Mouse (Mus musculus) heart, postnatal 10 days (tissue): ENCODE measurements around the gene Eif4b. TPM values are rescaled to one million over a fixed set of nuclear protein-coding genes. Genes with fewer than 3 reads are reported as not detected.
A peak's percentile ranks its signal among the peaks of the same experiment; 100 is the strongest.

Experiments
- DNase-seq, 2 experiments: peaks; one replicate each; pipeline ENCODE4 v3.0.0; 2021
- intact Hi-C: fragments of 180-260 bp; cut with DNase I; formaldehyde crosslinking; loops from one replicate; pipeline ENCODE4 v1.15.1; 2025
- total RNA-seq, 2 experiments: library from RNA; stranded (reverse); gene quantifications; 2 replicates each; pipeline ENCODE4 v1.2.3; 2021

Gene Eif4b
- total RNA-seq, 2 experiments from 2014 or later = 149 to 154 TPM

GRCm38 (mm10) chr15:102144274-102144711 lies 70.7 kb downstream of the Eif4b start, which contains the start of gene Igfbp6:
Gene Igfbp6 (plus strand): TSS chr15:102144362.
- peak in 1 of 2 experiments; percentile 25 for DNase-seq
- intact Hi-C loops = no loop called here

- intact Hi-C loops = loop anchor here (5.0 kb wide), 1 partner anchor 37 kb away; no protein-coding TSS in a partner anchor
- DNase-seq = no peak
Observed at GRCm38 (mm10) chr15:102144726-102145125, 71.2 kb downstream of the Eif4b start.

DNA sequence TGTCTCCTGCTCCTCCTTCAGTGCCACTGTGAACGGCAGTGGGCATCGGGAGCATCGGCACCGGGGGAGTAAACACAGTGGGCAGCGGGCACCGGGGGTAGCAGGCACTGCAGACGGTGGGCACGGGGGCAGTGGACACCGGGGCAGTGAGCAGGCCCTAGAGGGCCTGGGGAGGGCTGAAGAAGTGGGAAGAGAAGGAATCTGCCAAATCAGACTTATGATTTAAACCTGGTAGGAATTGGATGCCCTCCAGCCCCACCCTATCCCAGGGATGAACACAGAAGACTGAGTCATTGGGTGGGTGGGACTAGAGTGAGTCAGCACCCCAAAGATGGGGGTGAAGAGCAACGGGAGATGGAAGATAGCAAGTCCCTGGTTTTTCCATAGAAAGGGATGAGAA lies 71.8 kb downstream of the Eif4b start:
- intact Hi-C loops = loop anchor here (5.0 kb wide), 1 partner anchor 38 kb away; no protein-coding TSS in a partner anchor
- peak; percentile 21 to 41 for DNase-seq

GRCm38 (mm10) chr15:102146089-102146488 lies 72.5 kb downstream of the Eif4b start:
- intact Hi-C loops = loop anchor here (5.0 kb wide), 1 partner anchor 39 kb away; no protein-coding TSS in a partner anchor

More at GRCm38 (mm10) chr15:102146089-102146488, 72.5 kb downstream of the Eif4b start:
- no peak for DNase-seq

Other genes starting within 250 kb of the Eif4b start
- gene Krt1, start 223.0 kb upstream of the Eif4b start, total RNA-seq = not detected
- gene Krt77, start 204.1 kb upstream of the Eif4b start, total RNA-seq = not detected
- gene Krt76, start 180.9 kb upstream of the Eif4b start, total RNA-seq = not detected
- not detected for gene Krt4, start 149.0 kb upstream of the Eif4b start, total RNA-seq
- gene Krt79, start 133.4 kb upstream of the Eif4b start, total RNA-seq = under 1 TPM; 0.36 to 0.40 TPM
- not detected for gene Krt78, start 119.5 kb upstream of the Eif4b start, total RNA-seq
- gene Krt8, start 69.3 kb upstream of the Eif4b start, total RNA-seq = 1 to 10 TPM; 3.5 to 4.8 TPM
- gene Krt18, start 45.6 kb upstream of the Eif4b start, total RNA-seq = 1 to 10 TPM; 6.5 to 7.2 TPM
- gene Tns2, start 26.6 kb downstream of the Eif4b start, total RNA-seq = 100 to 1,000 TPM in 1 of 2 experiments, 10 to 100 TPM in 1; 95.1 to 108 TPM
- gene Spryd3, start 62.5 kb downstream of the Eif4b start, total RNA-seq = 10 to 100 TPM; 19.1 to 22.2 TPM
- gene Igfbp6, start 70.6 kb downstream of the Eif4b start, total RNA-seq = 10 to 100 TPM; 24.8 to 30.5 TPM
- gene Soat2, start 76.8 kb downstream of the Eif4b start, total RNA-seq = under 1 TPM in 1 of 2 experiments, not detected in 1; 0.20 TPM
- gene Zfp740, start 129.5 kb downstream of the Eif4b start, total RNA-seq = 10 to 100 TPM; 48.2 to 48.3 TPM
- gene Csad, start 131.0 kb downstream of the Eif4b start, total RNA-seq = 10 to 100 TPM; 25.6 to 33.8 TPM
- 1 to 10 TPM; 1.9 to 2.0 TPM for gene Itgb7, start 158.2 kb downstream of the Eif4b start, total RNA-seq
- 10 to 100 TPM; 23.2 to 27.2 TPM for gene Rarg, start 183.7 kb downstream of the Eif4b start, total RNA-seq
- gene Gm9918, start 196.8 kb downstream of the Eif4b start, total RNA-seq = not detected
- 10 to 100 TPM; 20.6 to 23.8 TPM for gene Mfsd5, start 205.7 kb downstream of the Eif4b start, total RNA-seq
- gene Espl1, start 222.5 kb downstream of the Eif4b start, total RNA-seq = 10 to 100 TPM in 1 of 2 experiments, 1 to 10 TPM in 1; 7.5 to 10.7 TPM